In the genomic region with DNA sequence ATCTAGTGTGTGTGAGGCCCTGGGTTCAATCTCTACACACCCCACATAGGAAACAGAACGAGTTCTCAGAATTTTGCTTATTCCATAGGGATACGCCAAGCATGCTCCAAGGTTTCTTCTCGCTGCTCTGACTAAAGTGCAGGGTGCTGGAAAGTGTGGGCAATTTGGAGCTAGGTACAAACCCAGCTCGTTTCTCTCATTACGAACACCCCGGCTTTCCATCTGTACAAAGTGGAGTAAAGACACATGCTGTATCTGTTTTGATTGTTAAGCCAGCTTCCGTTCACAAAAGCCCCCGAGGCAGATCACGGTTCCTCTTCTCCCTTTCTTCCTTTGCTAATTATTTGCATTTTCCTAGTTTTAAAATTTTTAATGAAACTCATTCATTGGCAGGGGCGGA, we compare ENCODE assay signal across 12 mouse cellular contexts.
DNase-seq lines count a peak whose midpoint lies in the region; TF ChIP-seq lines count a peak whose summit lies in the region.
"Had no signal": no experiment of that assay in that cellular context is flagged by ENCODE, and none has a peak within 500 bp of the region (broad histone marks: within the 10 kb centered on the region; RNA-seq: fewer than 3 reads in every experiment).

No protein-coding gene starts in this region.

- no peak overlapping the region for H3K4me3 ChIP-seq in layer of hippocampus, adult 2 months

- no peak for TF ChIP-seq CTCF in layer of hippocampus, adult 2 months (conservative IDR thresholded peaks at IDR 0.05)

- peak in 1 of 2 experiments; percentile 61 for DNase-seq in layer of hippocampus, adult 2 months (ENCODE audit: low spot score in 2 of 2)
- no peak for DNase-seq in layer of hippocampus, postnatal 25 days (ENCODE audit: extremely low spot score in 1 of 2, low spot score in 1 of 2)
- DNase-seq: adrenal gland, adult 2 months; adrenal gland, adult 8-10 months; adrenal gland, postnatal 10 days; adrenal gland, postnatal 14 days; adrenal gland, postnatal 25 days; adrenal gland, postnatal 36 days; B cell, adult 2 months; cerebellum, adult 11 months; cerebellum, adult 11-12 months; cerebellum, adult 18-20 months had no signal

- H3K27ac ChIP-seq in layer of hippocampus, adult 2 months, result peak overlapping the region; percentile 74
